Mouse (Mus musculus) heart, adult 2 months (tissue): Measurements from ENCODE around the gene Cd59b. TPM values are rescaled to one million over a fixed set of nuclear protein-coding genes. Genes with fewer than 3 reads are reported as not detected.
A peak's percentile ranks its signal among the peaks of the same experiment; 100 is the strongest.

Source experiments
- DNase-seq, 2 experiments: peaks; one replicate each; pipeline ENCODE4 v3.0.0; 2021
- H3K27ac ChIP-seq: fragments of 200-600 bp; 2 replicates; pipeline ENCODE4 v1.8.1; 2022
- H3K27me3 ChIP-seq: fragments of 200-500 bp; 2 replicates; pipeline ENCODE4 v1.6.1; 2012; ENCODE audit warnings: mild to moderate bottlenecking, low read length, inconsistent platforms, mixed read lengths; ENCODE audit not compliant: control insufficient read depth, insufficient read depth
- H3K36me3 ChIP-seq: fragments of 200-500 bp; 2 replicates; pipeline ENCODE4 v1.6.1; 2012; ENCODE audit warnings: low read length, inconsistent platforms; ENCODE audit not compliant: control insufficient read depth, insufficient read depth
- H3K4me1 ChIP-seq: fragments of 200-500 bp; 2 replicates; pipeline ENCODE4 v1.6.1; 2011; ENCODE audit warnings: low read length; ENCODE audit not compliant: control insufficient read depth, insufficient read depth
- H3K4me3 ChIP-seq: fragments of 200-600 bp; 2 replicates; pipeline ENCODE4 v1.8.1; 2022
- H3K79me2 ChIP-seq: fragments of 200-500 bp; replicated peaks from 2 replicates; pipeline ENCODE4 v1.6.1; 2012; ENCODE audit warnings: mild to moderate bottlenecking, inconsistent platforms, low read length, moderate library complexity, mixed read lengths; ENCODE audit not compliant: control insufficient read depth, insufficient read depth
- H3K9ac ChIP-seq: fragments of 200-500 bp; 2 replicates; pipeline ENCODE4 v1.6.1; 2012; ENCODE audit warnings: low read depth, mild to moderate bottlenecking, control low read depth, inconsistent platforms, low read length, mixed read lengths
- CTCF ChIP-seq: fragments of 200-600 bp; IDR thresholded peaks from 2 replicates; pipeline ENCODE4 v1.8.1; 2022; ENCODE audit warnings: antibody characterized with exemption, mild to moderate bottlenecking, moderate library complexity
- EP300 ChIP-seq: fragments of 200-500 bp; IDR thresholded peaks from 2 replicates; pipeline ENCODE4 v1.6.1; 2011; ENCODE audit warnings: low read depth, low read length, control low read depth; ENCODE audit not compliant: insufficient read depth
- POLR2A ChIP-seq: fragments of 200-500 bp; IDR thresholded peaks from 2 replicates; pipeline ENCODE4 v1.6.1; 2011; ENCODE audit warnings: mild to moderate bottlenecking, low read depth, low read length, control low read depth; ENCODE audit not compliant: insufficient read depth
- whole genome bisulfite sequencing: fragments of 180-500 bp; shearing (Covaris S2); methylation state at CpG from one replicate; pipeline ENCODE4 v1.1.7; 2018; 5-methylcytosine and 5-hydroxymethylcytosine counted together
- intact Hi-C: fragments of 180-260 bp; cut with DNase I; formaldehyde crosslinking; loops from one replicate; pipeline ENCODE4 v1.15.1; 2025
- polyA plus RNA-seq: library from polyadenylated mRNA; depleted of rRNA; stranded (reverse); fragments of >200 nt; gene quantifications from 2 replicates; pipeline ENCODE4 v1.2.3, GENCODE M21; 2012
- total RNA-seq, 2 experiments: library from RNA; stranded (reverse); gene quantifications; 2 replicates each; pipeline ENCODE4 v1.2.3; 2021

Cd59b gene
- total and polyA plus RNA-seq, 3 experiments, result 3.1 to 6.9 (median 3.3) TPM

DNA sequence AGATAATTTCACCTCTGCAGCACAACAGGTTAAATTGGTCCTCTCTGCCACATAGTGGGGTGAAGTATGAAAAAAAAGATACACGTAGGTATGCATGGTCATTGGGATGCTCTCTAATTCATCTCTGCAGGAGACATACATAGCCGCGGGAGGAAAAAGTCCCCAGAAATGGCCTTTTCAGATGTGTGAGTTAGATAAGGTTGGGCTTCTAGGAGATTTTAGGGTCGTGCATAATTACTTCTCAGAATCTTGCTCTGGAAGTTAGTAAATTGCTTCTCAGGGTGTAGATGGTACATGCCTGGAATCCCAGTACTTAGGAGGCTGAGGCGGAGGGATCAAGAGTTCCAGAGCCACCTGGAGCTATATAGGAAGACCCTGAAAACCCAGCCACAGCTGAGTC lies 54.4 kb downstream of the Cd59b start:
- intact Hi-C loops, result loop anchor here (10.0 kb wide), 1 partner anchor 89 kb away; no protein-coding TSS in a partner anchor
- WGBS, result 86% methylated on average over 5 of the region's 5 CpGs
- no peaks in the 10 kb centered on the region for H3K27me3 ChIP-seq
- H3K9ac ChIP-seq, result no peak overlapping the region
- H3K79me2 ChIP-seq, result no peaks in the 10 kb centered on the region
- no peak overlapping the region for H3K4me3 ChIP-seq
- H3K27ac ChIP-seq, result no peak overlapping the region
- peaks cover 6% of the 10 kb centered on the region; the same call in 1 of the 2 replicates for H3K36me3 ChIP-seq
- no peak for DNase-seq
- H3K4me1 ChIP-seq, result peaks cover 7% of the 10 kb centered on the region
- TF ChIP-seq CTCF (no peak), EP300 (no peak), POLR2A (no peak)

- H3K9ac ChIP-seq, result no peak overlapping the region
- intact Hi-C loops, result loop anchor here (10.0 kb wide), 1 partner anchor 94 kb away; no protein-coding TSS in a partner anchor
- DNase-seq, result peak; percentile 29 to 45
- H3K4me3 ChIP-seq, result no peak overlapping the region
- H3K27ac ChIP-seq, result peak overlapping the region; percentile 51; the same call in 1 of the 2 replicates
- H3K79me2 ChIP-seq, result no peaks in the 10 kb centered on the region
- H3K36me3 ChIP-seq, result no peaks in the 10 kb centered on the region
- H3K27me3 ChIP-seq, result no peaks in the 10 kb centered on the region
- TF ChIP-seq CTCF (no peak), EP300 (no peak), POLR2A (no peak)
- WGBS, result 86% methylated on average over 13 of the region's 13 CpGs
- H3K4me1 ChIP-seq, result no peaks in the 10 kb centered on the region
Measured at GRCm38 (mm10) chr2:104128803-104129531, 59.3 kb downstream of the Cd59b start.

- 50% methylated on average over 6 of the region's 6 CpGs for WGBS
- Histone ChIP-seq H3K36me3 (no peaks in the 10 kb centered on the region), H3K27ac (no peak overlapping the region), H3K4me3 (no peak overlapping the region), H3K27me3 (no peaks in the 10 kb centered on the region), H3K79me2 (no peaks in the 10 kb centered on the region), H3K9ac (no peak overlapping the region), H3K4me1 (no peaks in the 10 kb centered on the region)
- TF ChIP-seq CTCF (no peak), POLR2A (no peak)
- intact Hi-C loops, result loop anchor here (5.0 to 10.0 kb wide), 2 partner anchors 457 to 645 kb away; no protein-coding TSS in a partner anchor
- DNase-seq, result peak in 1 of 2 experiments; percentile 13
Measured at GRCm38 (mm10) chr2:104130165-104130564, 60.5 kb downstream of the Cd59b start.

DNA sequence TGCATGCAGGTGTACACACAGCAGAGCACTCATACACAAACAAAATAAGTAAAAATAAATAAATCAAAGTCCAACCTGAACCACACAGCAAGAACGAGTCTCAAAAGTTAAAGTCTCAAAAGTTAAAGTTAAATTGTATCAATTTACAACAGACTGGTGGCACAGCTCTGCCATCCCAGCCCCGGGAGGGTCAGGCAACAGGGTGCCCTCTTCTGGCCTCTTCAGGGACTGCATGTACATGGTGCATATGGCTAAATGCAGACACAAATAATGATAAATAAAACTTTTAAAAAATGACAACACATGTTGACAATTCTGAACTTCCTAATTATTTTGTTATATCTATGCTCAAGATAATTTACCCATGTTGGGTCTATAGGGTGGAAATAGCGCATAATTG lies 61.3 kb downstream of the Cd59b start:
- Histone ChIP-seq H3K9ac (no peak overlapping the region), H3K79me2 (no peaks in the 10 kb centered on the region), H3K4me3 (no peak overlapping the region), H3K4me1 (no peaks in the 10 kb centered on the region), H3K27ac (no peak overlapping the region), H3K27me3 (no peaks in the 10 kb centered on the region), H3K36me3 (no peaks in the 10 kb centered on the region)
- DNase-seq, result peak in 1 of 2 experiments; percentile 53
- intact Hi-C loops, result loop anchor here (5.0 to 10.0 kb wide), 2 partner anchors 456 to 644 kb away; no protein-coding TSS in a partner anchor
- peak; percentile 78 for TF ChIP-seq CTCF
- TF ChIP-seq POLR2A, result no peak
- WGBS, result 72% methylated on average over 3 of the region's 3 CpGs

GRCm38 (mm10) chr2:104132266-104132859 lies 62.7 kb downstream of the Cd59b start:
- H3K27ac ChIP-seq, result no peak overlapping the region
- no peak overlapping the region for H3K9ac ChIP-seq
- TF ChIP-seq EP300, result no peak
- no peak for TF ChIP-seq POLR2A
- TF ChIP-seq CTCF, result no peak
- 54% methylated on average over 7 of the region's 7 CpGs for WGBS
- DNase-seq, result no peak
- no peak overlapping the region for H3K4me3 ChIP-seq
- H3K36me3 ChIP-seq, result no peaks in the 10 kb centered on the region
- H3K27me3 ChIP-seq, result no peaks in the 10 kb centered on the region
- intact Hi-C loops, result loop anchor here (5.0 to 10.0 kb wide), 2 partner anchors 455 to 642 kb away; no protein-coding TSS in a partner anchor
- H3K79me2 ChIP-seq, result no peaks in the 10 kb centered on the region
- no peaks in the 10 kb centered on the region for H3K4me1 ChIP-seq

- intact Hi-C loops, result loop anchor here (5.0 to 10.0 kb wide), 2 partner anchors 454 to 642 kb away; no protein-coding TSS in a partner anchor
- TF ChIP-seq CTCF (no peak), EP300 (no peak), POLR2A (no peak)
- WGBS, result 18% methylated on average over 12 of the region's 12 CpGs
Measured at GRCm38 (mm10) chr2:104133042-104133810, 63.6 kb downstream of the Cd59b start.

More at GRCm38 (mm10) chr2:104133042-104133810, 63.6 kb downstream of the Cd59b start:
- Histone ChIP-seq H3K4me1 (no peaks in the 10 kb centered on the region), H3K9ac (no peak overlapping the region), H3K79me2 (no peaks in the 10 kb centered on the region), H3K36me3 (no peaks in the 10 kb centered on the region), H3K4me3 (no peak overlapping the region), H3K27ac (no peak overlapping the region), H3K27me3 (no peaks in the 10 kb centered on the region)
- DNase-seq, result no peak
